Mouse (Mus musculus) kidney, adult 18-20 months (tissue): ENCODE measurements at regions not wholly inside any gene's neighbourhood (a gene's known extent, or its start where the extent isn't known, plus 50 kb on each side); places are given as distances from the start of the nearest gene placed in this dataset.

Experiments used
- DNase-seq: peaks from one replicate; pipeline ENCODE4 v3.0.0; 2021

DNA sequence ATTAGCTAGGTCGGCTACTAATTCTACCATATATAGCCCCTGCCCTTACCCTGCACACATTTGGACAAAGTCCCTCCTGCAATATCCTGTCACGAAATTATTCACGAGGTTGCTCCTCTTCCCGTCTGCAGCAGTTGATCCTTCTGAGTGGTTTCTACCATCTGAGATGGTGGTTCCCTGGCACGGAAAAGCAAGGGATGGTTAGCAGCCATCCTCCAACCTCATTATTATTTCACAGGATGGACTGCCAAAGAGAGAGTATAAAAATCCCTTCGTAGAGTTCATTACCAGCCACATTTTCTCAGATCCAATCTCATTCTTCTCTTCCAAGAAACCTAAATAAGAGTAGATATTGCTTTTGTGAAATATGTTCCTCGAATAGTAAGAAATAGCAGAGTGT, 272.2 kb downstream of the Spry2 start:
- no peak for DNase-seq

GRCm38 (mm10) chr14:105622166-105622565, 274.5 kb downstream of the Spry2 start:
- DNase-seq, result no peak

- DNase-seq, result no peak
These were observed 275.5 kb downstream of the Spry2 start for GRCm38 (mm10) chr14:105621124-105621523.

- no peak for DNase-seq
These were observed 277.2 kb downstream of the Spry2 start for GRCm38 (mm10) chr14:105619449-105619848.

GRCm38 (mm10) chr14:105615766-105616165, 280.9 kb downstream of the Spry2 start:
- DNase-seq, result no peak

- no peak for DNase-seq
These were observed 283.8 kb downstream of the Spry2 start for GRCm38 (mm10) chr14:105612794-105613193.

GRCm38 (mm10) chr14:105608804-105609203, 287.8 kb downstream of the Spry2 start:
- no peak for DNase-seq

DNA sequence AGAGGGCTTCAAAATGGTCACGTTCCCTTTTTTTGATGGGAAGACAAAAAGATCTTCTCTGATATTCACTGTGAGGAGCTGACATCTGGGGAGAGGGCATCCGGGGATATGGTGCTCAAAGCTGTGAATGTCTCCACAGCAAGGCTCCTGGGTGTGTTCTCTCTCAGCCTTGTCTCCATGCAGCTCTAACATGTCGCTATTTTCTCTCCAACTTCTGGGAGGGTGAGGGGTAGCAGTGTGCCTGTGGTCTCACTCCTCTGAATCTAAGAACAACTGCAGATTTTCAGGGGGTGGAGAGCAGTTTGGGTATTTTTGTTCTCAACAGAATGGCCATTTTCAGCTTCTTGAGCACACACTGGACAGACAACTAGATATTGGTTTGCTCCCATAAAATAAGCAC, 290.1 kb downstream of the Spry2 start:
- DNase-seq, result no peak

- DNase-seq, result no peak
These were observed 292.2 kb downstream of the Spry2 start for GRCm38 (mm10) chr14:105604451-105604850.

DNA sequence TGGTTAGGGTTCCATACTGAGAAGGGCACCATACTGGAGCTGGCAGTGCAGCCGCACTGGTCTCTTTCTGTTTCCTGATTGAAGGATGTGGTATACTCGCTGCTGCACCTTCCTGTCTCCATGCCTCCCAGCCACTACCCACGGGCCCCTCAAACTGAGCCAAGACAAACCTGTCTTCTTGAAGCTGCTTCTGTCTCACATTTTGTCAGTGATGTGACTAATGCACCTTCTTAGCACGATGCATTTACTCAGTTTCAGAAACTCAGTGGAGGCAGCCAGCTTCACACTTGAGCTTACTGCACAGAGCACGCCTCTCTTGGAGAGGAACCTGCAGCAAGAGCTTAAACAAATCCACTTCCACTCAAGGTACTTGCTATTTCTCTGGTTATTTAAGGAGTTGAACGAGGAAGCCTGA, 293.6 kb downstream of the Spry2 start:
- no peak for DNase-seq

- DNase-seq, result no peak
These were observed 296.8 kb downstream of the Spry2 start for GRCm38 (mm10) chr14:105599550-105600453.

- DNase-seq, result no peak
These were observed 306.9 kb downstream of the Spry2 start for GRCm38 (mm10) chr14:105589751-105590150.

DNA sequence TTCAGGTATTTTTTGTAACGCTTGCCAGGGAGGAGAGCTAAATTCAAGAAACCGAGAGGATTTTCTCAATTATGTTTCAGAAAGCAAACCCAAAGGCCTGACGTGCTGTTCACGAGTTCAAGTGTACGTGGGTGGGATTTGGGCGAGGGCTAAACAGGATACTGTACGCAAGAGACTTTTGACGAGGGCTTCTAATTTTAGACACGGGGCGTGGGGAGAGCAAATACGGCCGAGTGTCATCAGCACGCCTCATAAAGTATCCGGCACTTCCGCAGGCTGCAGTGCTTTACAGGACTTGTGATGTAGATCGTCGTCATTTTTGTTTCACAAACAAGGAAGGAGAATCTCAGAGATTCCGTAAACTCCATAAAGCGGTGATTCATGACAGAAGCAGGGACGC, 307.4 kb downstream of the Spry2 start:
- DNase-seq, result peak; percentile 4

GRCm38 (mm10) chr14:105588391-105589163, 308.0 kb downstream of the Spry2 start:
- peak; percentile 11 for DNase-seq

GRCm38 (mm10) chr14:105588029-105588390, 308.6 kb downstream of the Spry2 start:
- no peak for DNase-seq

GRCm38 (mm10) chr14:105584632-105585031, 312.0 kb downstream of the Spry2 start:
- DNase-seq, result no peak

DNA sequence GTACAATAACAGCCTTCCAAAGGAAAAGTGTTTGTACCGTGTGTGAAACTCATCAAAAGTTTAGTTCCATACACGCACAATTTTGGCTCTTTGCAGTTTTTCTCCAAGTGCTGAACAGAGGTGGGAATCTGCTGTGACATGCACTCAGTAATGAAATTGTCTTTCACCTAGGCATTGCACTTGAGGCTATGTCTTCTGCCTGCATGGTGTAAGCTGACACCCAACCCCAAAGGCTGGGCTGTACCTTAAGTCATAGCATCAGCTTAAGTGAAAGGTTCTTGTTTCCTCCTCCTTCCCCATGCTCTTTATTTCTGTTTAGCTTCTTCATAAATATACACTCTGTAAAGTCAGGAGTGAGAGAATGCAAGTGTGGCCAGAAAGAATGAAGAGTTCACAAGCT, 313.1 kb downstream of the Spry2 start:
- no peak for DNase-seq

- DNase-seq, result no peak
These were observed 317.9 kb downstream of the Ndfip2 start for GRCm38 (mm10) chr14:105576266-105576665.

DNA sequence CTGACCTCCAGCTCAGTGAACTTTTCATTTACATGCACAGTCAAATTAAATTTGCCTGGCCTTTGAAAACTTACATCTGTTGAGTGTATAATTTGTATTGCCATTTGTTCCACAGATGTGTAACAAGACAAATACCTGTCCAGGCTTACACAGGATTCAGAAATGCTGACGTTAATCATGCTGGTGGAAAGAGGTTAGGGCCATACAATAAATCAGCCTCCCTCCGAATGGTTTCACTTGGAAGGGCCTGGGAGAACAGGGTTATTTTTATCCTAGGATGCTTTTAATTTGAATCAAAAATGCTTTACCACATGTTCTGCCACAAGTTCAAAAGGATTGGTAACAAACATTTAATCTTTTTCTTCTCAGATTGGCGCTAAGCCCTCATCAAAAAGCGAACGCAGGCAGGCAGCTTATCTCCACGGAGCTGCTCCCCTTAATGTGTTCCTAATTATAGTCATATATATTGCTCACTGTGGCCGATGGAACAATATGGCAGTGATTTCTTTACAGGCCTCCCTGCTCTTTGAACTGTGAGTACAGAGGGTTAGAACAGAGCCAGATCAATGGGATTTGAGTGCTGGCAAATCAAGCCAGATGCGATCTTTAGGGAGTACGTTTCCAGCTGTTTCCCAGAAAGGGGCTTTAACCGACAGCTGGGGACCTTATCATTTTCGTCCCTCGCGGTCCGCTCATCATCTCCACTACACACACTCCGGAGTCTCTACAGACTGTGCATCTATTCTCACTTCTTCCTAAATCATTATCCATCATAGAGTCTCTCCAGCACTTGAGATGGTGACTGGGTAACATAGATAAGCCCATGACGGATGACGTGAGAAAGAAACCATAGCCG, 313.9 kb downstream of the Ndfip2 start:
- no peak for DNase-seq

- DNase-seq, result no peak
These were observed 311.8 kb downstream of the Ndfip2 start for GRCm38 (mm10) chr14:105570156-105570555.

- no peak for DNase-seq
These were observed 307.5 kb downstream of the Ndfip2 start for GRCm38 (mm10) chr14:105565827-105566226.

GRCm38 (mm10) chr14:105562843-105563242, 304.5 kb downstream of the Ndfip2 start:
- DNase-seq, result no peak

DNA sequence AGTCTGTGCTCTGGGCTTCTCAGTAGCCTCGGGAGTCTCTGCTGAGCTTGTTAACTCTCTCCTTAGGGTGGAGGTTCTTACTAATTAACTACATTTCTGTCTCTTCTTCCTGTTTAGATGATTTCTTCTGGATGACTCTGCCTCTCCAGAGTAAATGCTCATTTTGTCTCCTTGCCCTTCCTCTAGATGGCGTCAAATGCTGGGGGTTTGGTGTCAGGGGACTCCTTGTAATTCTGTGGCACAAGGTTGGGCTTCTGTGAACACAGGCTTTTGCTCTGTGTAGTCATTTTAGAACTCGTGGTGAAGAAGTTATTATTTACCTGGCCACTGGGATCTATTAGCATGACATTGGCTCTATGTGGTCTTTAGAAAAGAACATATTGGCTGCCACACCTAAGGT, 298.4 kb downstream of the Ndfip2 start:
- DNase-seq, result no peak
